Mouse (Mus musculus) brain, embryonic 14.5 days (tissue): Measurements from ENCODE around the gene Clpb.

Source experiments
- CTCF ChIP-seq: fragments of 200-500 bp; IDR thresholded peaks from 2 replicates; pipeline ENCODE4 v1.5.1; 2012; ENCODE audit warnings: inconsistent platforms, mild to moderate bottlenecking, moderate library complexity, borderline replicate concordance; ENCODE audit not compliant: insufficient read depth, insufficient read length; ENCODE audit errors: extremely low read depth
- POLR2A ChIP-seq: fragments of 200-500 bp; IDR thresholded peaks from 2 replicates; pipeline ENCODE4 v1.6.1; 2012; ENCODE audit warnings: mild to moderate bottlenecking, inconsistent platforms, borderline replicate concordance; ENCODE audit not compliant: poor library complexity, insufficient read depth, insufficient read length, severe bottlenecking; ENCODE audit errors: extremely low read depth

- TF ChIP-seq POLR2A (no peak), CTCF (no peak)
These were observed 166.9 kb downstream of the Clpb start for GRCm38 (mm10) chr7:101830373-101830772.
